Mouse (Mus musculus) stomach, postnatal 0 days (tissue): Measurements from ENCODE around the gene Btbd8. TPM values are rescaled to one million over a fixed set of nuclear protein-coding genes. Genes with fewer than 3 reads are reported as not detected.
A peak's percentile ranks its signal among the peaks of the same experiment; 100 is the strongest.

Experiments
- ATAC-seq: fragments of 200-750 bp; cut with Nextera tagmentation; 2 replicates; pipeline ENCODE4 v1.8.0; 2017; ENCODE audit not compliant: low FRiP score, low TSS enrichment
- DNase-seq: peaks from one replicate; pipeline ENCODE4 v3.0.0-alpha.2; 2016; ENCODE audit warnings: low spot score
- H3K27ac ChIP-seq: fragments of 300-500 bp; sonication (generic); replicated peaks from 2 replicates; pipeline ENCODE4 v1.5.1; 2014; ENCODE audit warnings: mild to moderate bottlenecking, control low read depth
- H3K27me3 ChIP-seq: fragments of 300-500 bp; sonication (generic); 2 replicates; pipeline ENCODE4 v1.6.1; 2014; ENCODE audit warnings: low read length; ENCODE audit not compliant: control insufficient read depth, insufficient read depth
- H3K36me3 ChIP-seq: fragments of 300-500 bp; sonication (generic); 2 replicates; pipeline ENCODE4 v1.6.1; 2014; ENCODE audit warnings: low read length, mixed read lengths; ENCODE audit not compliant: control insufficient read depth, insufficient read depth
- H3K4me1 ChIP-seq: fragments of 300-500 bp; sonication (generic); replicated peaks from 2 replicates; pipeline ENCODE4 v1.6.1; 2014; ENCODE audit warnings: antibody characterized with exemption; ENCODE audit not compliant: control insufficient read depth, insufficient read depth
- H3K4me2 ChIP-seq: fragments of 300-500 bp; sonication (generic); replicated peaks from 2 replicates; pipeline ENCODE4 v1.6.1; 2014; ENCODE audit warnings: low read depth, mild to moderate bottlenecking, control low read depth, moderate library complexity
- H3K4me3 ChIP-seq: fragments of 300-500 bp; sonication (generic); 2 replicates; pipeline ENCODE4 v1.5.1; 2014; ENCODE audit warnings: low read depth, low read length, control low read depth
- H3K9ac ChIP-seq: fragments of 300-500 bp; sonication (generic); 2 replicates; pipeline ENCODE4 v1.6.1; 2014; ENCODE audit warnings: mild to moderate bottlenecking, low read length, control low read depth, mixed read lengths
- H3K9me3 ChIP-seq: fragments of 300-500 bp; sonication (generic); 2 replicates; pipeline ENCODE4 v1.6.1; 2016; ENCODE audit warnings: low read length; ENCODE audit not compliant: control insufficient read depth
- CTCF ChIP-seq: IDR thresholded peaks from 2 replicates; pipeline ENCODE4 v1.5.1; 2016; ENCODE audit warnings: antibody characterized with exemption, low read depth, mild to moderate bottlenecking, moderate library complexity
- EP300 ChIP-seq: optimal IDR thresholded peaks from 2 replicates; pipeline ENCODE3; 2016; ENCODE audit warnings: antibody characterized with exemption
- WGBS: fragments of 180-500 bp; shearing (Covaris S2); extraction: QIAGEN DNeasy Blood & Tissue Kit; methylation state at CpG from one replicate; pipeline ENCODE4 v1.1.7; 2014; 5-methylcytosine and 5-hydroxymethylcytosine counted together
- polyA plus RNA-seq: library from polyadenylated mRNA; unstranded; fragments of >200 nt; fragmentation: Nextera tagmentation; extraction: Ambion mirVana; gene quantifications from 2 replicates; pipeline ENCODE4 v1.2.1, GENCODE M21; 2015

The Btbd8 gene
- polyA plus RNA-seq, 1 experiment from 2014 or later = 2.3 TPM

GRCm38 (mm10) chr5:107499891-107500535 is 62.2 kb downstream of the Btbd8 start:
- no peak for TF ChIP-seq CTCF
- TF ChIP-seq EP300 = no peak
- Histone ChIP-seq H3K9me3 (no peaks in the 10 kb centered on the region), H3K9ac (no peak overlapping the region), H3K36me3 (no peaks in the 10 kb centered on the region), H3K4me1 (no peaks in the 10 kb centered on the region), H3K4me3 (no peak overlapping the region), H3K4me2 (no peak overlapping the region), H3K27me3 (no peaks in the 10 kb centered on the region), H3K27ac (no peak overlapping the region)
- WGBS = 81% methylated on average over 5 of the region's 5 CpGs
- no peak for ATAC-seq
- no peak for DNase-seq

GRCm38 (mm10) chr5:107500741-107501140 is 62.9 kb downstream of the Btbd8 start:
- no peak overlapping the region for H3K4me2 ChIP-seq
- H3K36me3 ChIP-seq = no peaks in the 10 kb centered on the region
- no peak overlapping the region for H3K27ac ChIP-seq
- no peak overlapping the region for H3K9ac ChIP-seq
- no peaks in the 10 kb centered on the region for H3K27me3 ChIP-seq
- no peaks in the 10 kb centered on the region for H3K9me3 ChIP-seq
- DNase-seq = no peak
- no peak for ATAC-seq
- H3K4me1 ChIP-seq = no peaks in the 10 kb centered on the region
- H3K4me3 ChIP-seq = no peak overlapping the region
- WGBS = 71% methylated on average over 1 of the region's 1 CpGs
- TF ChIP-seq CTCF = no peak
- TF ChIP-seq EP300 = no peak

- Histone ChIP-seq H3K36me3 (no peaks in the 10 kb centered on the region; the same call in 1 of the 2 replicates), H3K27ac (no peak within 1 kb of the TSS), H3K9ac (no peak within 1 kb of the TSS), H3K9me3 (no peaks in the 10 kb centered on the region), H3K27me3 (no peaks in the 10 kb centered on the region), H3K4me2 (no peak within 1 kb of the TSS), H3K4me1 (no peaks in the 10 kb centered on the region), H3K4me3 (no peak within 1 kb of the TSS)
- TF ChIP-seq CTCF = no peak
- TF ChIP-seq EP300 = no peak
- 69% methylated on average over 4 of the region's 4 CpGs for WGBS
- DNase-seq (no peak), ATAC-seq (no peak)
Measured at GRCm38 (mm10) chr5:107507321-107507720, 69.5 kb downstream of the Btbd8 start, which contains the start of gene Gm42669. Gene Gm42669, plus strand, starts transcription at chr5:107507621.

GRCm38 (mm10) chr5:107510503-107510902 is 72.7 kb downstream of the Btbd8 start:
- WGBS = 87% methylated on average over 10 of the region's 10 CpGs
- no peak for DNase-seq
- ATAC-seq = no peak
- no peak overlapping the region for H3K4me3 ChIP-seq
- H3K4me1 ChIP-seq = no peaks in the 10 kb centered on the region
- H3K9me3 ChIP-seq = no peaks in the 10 kb centered on the region
- no peaks in the 10 kb centered on the region; the same call in 1 of the 2 replicates for H3K36me3 ChIP-seq
- H3K27me3 ChIP-seq = no peaks in the 10 kb centered on the region
- no peak overlapping the region for H3K27ac ChIP-seq
- no peak overlapping the region for H3K9ac ChIP-seq
- TF ChIP-seq EP300 = no peak
- no peak for TF ChIP-seq CTCF
- H3K4me2 ChIP-seq = no peak overlapping the region

- Histone ChIP-seq H3K4me3 (no peak overlapping the region), H3K4me2 (no peak overlapping the region), H3K9ac (no peak overlapping the region), H3K4me1 (no peaks in the 10 kb centered on the region), H3K27me3 (no peaks in the 10 kb centered on the region), H3K9me3 (no peaks in the 10 kb centered on the region), H3K36me3 (no peaks in the 10 kb centered on the region; the same call in 1 of the 2 replicates), H3K27ac (no peak overlapping the region)
- no peak for TF ChIP-seq CTCF
- TF ChIP-seq EP300 = no peak
- no peak for ATAC-seq
- 47% methylated on average over 2 of the region's 2 CpGs for WGBS
- DNase-seq = no peak
Measured at GRCm38 (mm10) chr5:107511326-107511725, 73.5 kb downstream of the Btbd8 start.

GRCm38 (mm10) chr5:107513583-107513982 is 75.8 kb downstream of the Btbd8 start:
- Histone ChIP-seq H3K27me3 (no peaks in the 10 kb centered on the region), H3K9ac (no peak overlapping the region), H3K4me3 (no peak overlapping the region), H3K36me3 (no peaks in the 10 kb centered on the region), H3K27ac (no peak overlapping the region), H3K4me2 (no peak overlapping the region), H3K9me3 (no peaks in the 10 kb centered on the region), H3K4me1 (no peaks in the 10 kb centered on the region)
- ATAC-seq = peak; percentile 69
- TF ChIP-seq CTCF = peak; percentile 79
- TF ChIP-seq EP300 = no peak
- peak; percentile 70 for DNase-seq
- WGBS = 52% methylated on average over 7 of the region's 7 CpGs
